Mouse (Mus musculus): ENCODE data around the gene Abcc10. TPM values are rescaled to one million over a fixed set of nuclear protein-coding genes. Genes with fewer than 3 reads are reported as not detected.
A peak's percentile ranks its signal among the peaks of the same experiment; 100 is the strongest.

Gene Abcc10
- total and polyA plus RNA-seq, 2 experiments from 2014 or later: 8.4 to 12.2 TPM

- DNase-seq (ENCODE audit: low spot score) (no peak), ATAC-seq (ENCODE audit: low FRiP score) (no peak)
- Histone ChIP-seq H3K36me3 (ENCODE audit: insufficient read depth, low read length) (no peaks in the 10 kb centered on the region), H3K4me3 (ENCODE audit: low read depth, low read length) (no peak overlapping the region), H3K27ac (ENCODE audit: low read depth, low read length) (no peak overlapping the region), H3K9ac (replicated peaks; ENCODE audit: low read length, poor library complexity, severe bottlenecking) (no peak overlapping the region), H3K9me3 (ENCODE audit: low read length) (no peaks in the 10 kb centered on the region), H3K27me3 (ENCODE audit: insufficient read depth, low read length) (no peaks in the 10 kb centered on the region), H3K4me1 (ENCODE audit: insufficient read depth, low read length) (peaks cover 7% of the 10 kb centered on the region; the same call in 1 of the 2 replicates), H3K4me2 (ENCODE audit: low read depth, low read length, poor library complexity, severe bottlenecking) (no peak overlapping the region)
- no peak for TF ChIP-seq CTCF (IDR thresholded peaks at IDR 0.05)
- WGBS: 87% methylated on average over 8 of the region's 8 CpGs
Measured at GRCm38 (mm10) chr17:46283911-46284310, 44.2 kb downstream of the Abcc10 start.

DNA sequence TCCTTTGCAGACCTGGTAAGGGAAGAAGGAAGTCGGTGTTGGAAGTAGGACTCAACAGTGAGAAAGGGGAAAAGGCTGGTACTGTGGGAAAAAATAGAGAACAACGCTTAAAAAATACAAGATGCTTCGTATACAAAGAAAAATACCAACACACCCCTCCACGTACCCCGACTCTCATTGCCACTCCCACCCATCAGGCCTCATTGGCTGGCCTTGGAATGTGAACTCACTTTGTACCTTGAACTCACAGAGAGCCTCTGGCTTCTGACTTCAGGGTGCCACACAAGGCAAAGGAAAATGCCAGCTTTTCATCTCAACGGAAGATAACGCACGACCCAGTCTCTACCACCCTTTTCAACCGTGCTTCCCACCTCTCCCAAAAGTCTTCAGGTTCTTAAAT is 45.0 kb downstream of the Abcc10 start:
- H3K4me1 ChIP-seq (ENCODE audit: insufficient read depth, low read length): peaks cover 7% of the 10 kb centered on the region; the same call in 1 of the 2 replicates
- H3K9ac ChIP-seq (replicated peaks; ENCODE audit: low read length, poor library complexity, severe bottlenecking): 0 out of 2 replicates have a peak overlapping the region, but pooled peaks have one; percentile 59
- peaks cover 3% of the 10 kb centered on the region; the same call in 1 of the 2 replicates for H3K36me3 ChIP-seq (ENCODE audit: insufficient read depth, low read length)
- TF ChIP-seq CTCF (IDR thresholded peaks at IDR 0.05): no peak
- peak overlapping the region; percentile 57 for H3K4me3 ChIP-seq (ENCODE audit: low read depth, low read length)
- ATAC-seq (ENCODE audit: low FRiP score) (peak; percentile 41; the same call in 1 of the 2 replicates), DNase-seq (ENCODE audit: low spot score) (no peak)
- no peaks in the 10 kb centered on the region for H3K9me3 ChIP-seq (ENCODE audit: low read length)
- H3K27ac ChIP-seq (ENCODE audit: low read depth, low read length): no peak overlapping the region
- H3K4me2 ChIP-seq (ENCODE audit: low read depth, low read length, poor library complexity, severe bottlenecking): peak overlapping the region; percentile 98
- 25% methylated on average over 9 of the region's 9 CpGs for whole genome bisulfite sequencing
- H3K27me3 ChIP-seq (ENCODE audit: insufficient read depth, low read length): no peaks in the 10 kb centered on the region

DNA sequence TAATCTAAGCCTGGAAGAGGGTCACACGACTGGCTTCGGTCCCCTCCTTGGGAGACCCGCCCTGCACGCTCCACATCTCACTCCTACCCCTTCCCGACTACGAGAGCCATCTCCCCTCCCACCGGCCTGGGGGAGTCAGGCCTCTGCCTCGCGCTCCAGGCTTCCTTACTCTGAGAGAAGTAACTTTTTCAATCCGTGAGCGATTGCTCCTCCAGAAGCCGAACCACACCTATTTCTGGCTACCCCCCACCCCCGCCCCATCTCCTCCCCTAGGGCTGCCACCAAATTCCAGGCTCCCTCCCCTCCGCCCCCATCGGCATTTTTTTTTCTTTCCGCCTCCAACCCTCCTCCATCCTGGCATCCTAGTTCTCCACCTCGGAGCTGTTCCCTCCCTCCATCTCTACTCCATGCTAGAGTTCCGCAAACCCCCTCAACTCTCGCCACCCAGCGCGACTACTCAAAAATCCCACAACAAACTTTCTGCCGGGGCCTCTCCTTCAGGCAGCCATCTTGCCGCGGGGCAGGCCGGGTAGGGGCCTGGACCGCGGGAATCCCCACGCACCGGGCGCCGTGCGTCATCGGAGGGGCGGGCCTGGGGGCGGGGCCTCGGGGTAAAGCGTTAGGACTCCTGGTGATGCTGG is 45.5 kb downstream of the Abcc10 start, which contains the start of gene Tjap1:
Gene Tjap1, minus strand, starts transcription at position 544 of the 641 bp plus-strand sequence.
- WGBS: under 1% methylated on average over 37 of the region's 37 CpGs
- peaks cover 6% of the 10 kb centered on the region; the same call in 1 of the 2 replicates for H3K36me3 ChIP-seq (ENCODE audit: insufficient read depth, low read length)
- peak; percentile 96 for ATAC-seq (ENCODE audit: low FRiP score)
- H3K4me1 ChIP-seq (ENCODE audit: insufficient read depth, low read length): peaks cover 7% of the 10 kb centered on the region; the same call in 1 of the 2 replicates
- H3K4me3 ChIP-seq (ENCODE audit: low read depth, low read length): peak within 1 kb of the TSS; percentile 57
- peak; percentile 88 for DNase-seq (ENCODE audit: low spot score)
- no peaks in the 10 kb centered on the region for H3K9me3 ChIP-seq (ENCODE audit: low read length)
- H3K27me3 ChIP-seq (ENCODE audit: insufficient read depth, low read length): no peaks in the 10 kb centered on the region
- 0 out of 2 replicates have a peak within 1 kb of the TSS, but pooled peaks have one; percentile 12 for H3K27ac ChIP-seq (ENCODE audit: low read depth, low read length)
- H3K9ac ChIP-seq (replicated peaks; ENCODE audit: low read length, poor library complexity, severe bottlenecking): peak within 1 kb of the TSS; percentile 59
- H3K4me2 ChIP-seq (ENCODE audit: low read depth, low read length, poor library complexity, severe bottlenecking): peak within 1 kb of the TSS; percentile 98
- no peak for TF ChIP-seq CTCF (IDR thresholded peaks at IDR 0.05)

DNA sequence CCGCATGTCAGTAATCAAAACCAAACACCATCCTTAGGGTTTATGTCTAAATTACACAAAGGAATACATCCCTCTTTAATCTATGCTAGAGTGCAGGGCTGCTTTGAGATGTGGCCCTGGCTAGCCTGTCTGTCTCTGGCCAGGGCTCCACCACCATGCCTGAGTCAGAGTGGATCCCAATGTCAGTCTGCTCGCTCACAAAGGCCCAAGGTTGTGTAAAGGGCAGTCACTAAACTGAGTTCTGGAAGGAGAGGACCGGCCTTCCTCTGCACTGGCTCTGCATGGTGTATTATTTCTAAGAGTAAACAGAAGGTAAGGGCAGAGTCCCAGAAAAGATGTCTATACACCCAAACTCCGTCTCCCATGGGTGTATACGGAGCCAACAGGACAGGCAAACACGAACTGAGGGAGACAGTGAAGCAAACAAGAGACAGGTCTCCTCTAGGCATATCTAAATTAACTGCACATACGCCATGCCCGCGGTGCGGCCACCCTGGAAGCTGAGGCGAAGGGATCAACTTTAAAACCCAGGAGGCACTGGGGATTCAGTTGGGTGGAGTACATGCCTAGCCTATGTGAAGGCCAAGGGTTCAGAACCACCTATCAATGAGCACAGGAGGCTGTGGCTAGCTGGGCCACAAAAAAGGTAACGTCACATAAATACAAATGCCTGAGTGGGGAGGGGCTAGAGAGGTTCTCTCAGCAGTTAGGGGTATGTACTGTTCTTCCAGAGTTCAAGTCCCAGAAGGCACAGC is 50.0 kb downstream of the Abcc10 start:
- 93% methylated on average over 12 of the region's 12 CpGs for WGBS
- ATAC-seq (ENCODE audit: low FRiP score): no peak

DNA sequence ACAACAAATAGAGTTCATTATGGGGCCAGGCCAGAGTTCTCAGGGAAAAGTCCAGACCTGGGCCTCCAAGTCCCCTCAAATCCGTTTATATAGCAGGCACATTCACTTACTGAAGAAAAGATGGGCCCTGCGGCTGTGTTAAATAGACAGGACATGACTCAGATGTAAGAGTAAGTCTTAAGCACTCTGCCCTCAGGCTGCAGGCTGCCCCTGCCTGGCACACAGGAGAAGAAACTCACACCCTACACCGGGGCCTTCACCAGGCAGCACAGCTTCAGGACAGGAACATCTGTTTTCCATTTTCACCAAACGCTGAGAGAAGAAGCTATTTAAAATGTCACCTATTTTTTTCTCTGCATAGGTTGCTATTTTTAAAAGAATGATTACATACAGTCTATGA is 50.6 kb downstream of the Abcc10 start:
- no peak overlapping the region for H3K9ac ChIP-seq (replicated peaks; ENCODE audit: low read length, poor library complexity, severe bottlenecking)
- H3K27ac ChIP-seq (ENCODE audit: low read depth, low read length): no peak overlapping the region
- H3K4me2 ChIP-seq (ENCODE audit: low read depth, low read length, poor library complexity, severe bottlenecking): no peak overlapping the region
- no peak for DNase-seq (ENCODE audit: low spot score)
- WGBS: 92% methylated on average over 4 of the region's 4 CpGs
- TF ChIP-seq CTCF (IDR thresholded peaks at IDR 0.05): no peak
- H3K4me3 ChIP-seq (ENCODE audit: low read depth, low read length): no peak overlapping the region
- peaks cover 9% of the 10 kb centered on the region; the same call in 1 of the 2 replicates for H3K36me3 ChIP-seq (ENCODE audit: insufficient read depth, low read length)
- ATAC-seq (ENCODE audit: low FRiP score): no peak
- H3K9me3 ChIP-seq (ENCODE audit: low read length): no peaks in the 10 kb centered on the region
- H3K27me3 ChIP-seq (ENCODE audit: insufficient read depth, low read length): no peaks in the 10 kb centered on the region
- H3K4me1 ChIP-seq (ENCODE audit: insufficient read depth, low read length): peaks cover 7% of the 10 kb centered on the region; the same call in 1 of the 2 replicates

More for the DNA sequence above, 50.0 kb downstream of the Abcc10 start:
- Histone ChIP-seq H3K27me3 (ENCODE audit: insufficient read depth, low read length) (no peaks in the 10 kb centered on the region), H3K9ac (replicated peaks; ENCODE audit: low read length, poor library complexity, severe bottlenecking) (no peak overlapping the region), H3K4me3 (ENCODE audit: low read depth, low read length) (no peak overlapping the region), H3K4me2 (ENCODE audit: low read depth, low read length, poor library complexity, severe bottlenecking) (no peak overlapping the region), H3K36me3 (ENCODE audit: insufficient read depth, low read length) (peaks cover 9% of the 10 kb centered on the region; the same call in 1 of the 2 replicates), H3K27ac (ENCODE audit: low read depth, low read length) (no peak overlapping the region), H3K9me3 (ENCODE audit: low read length) (no peaks in the 10 kb centered on the region), H3K4me1 (ENCODE audit: insufficient read depth, low read length) (peaks cover 7% of the 10 kb centered on the region; the same call in 1 of the 2 replicates)
- no peak for DNase-seq (ENCODE audit: low spot score)
- TF ChIP-seq CTCF (IDR thresholded peaks at IDR 0.05): no peak

Measured in midbrain, postnatal 0 days (tissue).